Mouse (Mus musculus) kidney, adult 11 months (tissue): ENCODE measurements around the gene Asap3.

Experiments used
- DNase-seq: peaks from one replicate; pipeline ENCODE4 v3.0.0; 2022

Asap3 gene

DNA sequence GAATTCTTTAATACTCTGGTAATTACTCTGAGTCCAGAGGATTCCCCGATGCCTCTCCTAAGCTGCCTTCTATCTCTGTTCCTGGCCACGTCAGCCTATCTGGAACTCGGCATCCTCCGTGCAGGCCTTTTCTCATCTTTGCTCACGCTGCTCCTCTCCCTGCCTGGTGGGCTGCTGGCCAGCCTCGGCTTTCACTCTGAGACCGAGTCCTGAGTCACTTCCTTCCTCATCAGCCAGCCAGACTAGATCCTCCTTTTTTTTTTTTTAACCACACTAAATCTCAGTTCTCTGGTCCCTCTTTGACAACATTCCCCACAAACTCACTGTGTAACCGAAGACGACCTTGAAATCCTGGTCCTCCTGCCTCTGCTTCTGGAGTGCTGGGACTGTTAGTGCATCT, 20.8 kb upstream of the Asap3 start:
- peak; percentile 41 for DNase-seq

DNA sequence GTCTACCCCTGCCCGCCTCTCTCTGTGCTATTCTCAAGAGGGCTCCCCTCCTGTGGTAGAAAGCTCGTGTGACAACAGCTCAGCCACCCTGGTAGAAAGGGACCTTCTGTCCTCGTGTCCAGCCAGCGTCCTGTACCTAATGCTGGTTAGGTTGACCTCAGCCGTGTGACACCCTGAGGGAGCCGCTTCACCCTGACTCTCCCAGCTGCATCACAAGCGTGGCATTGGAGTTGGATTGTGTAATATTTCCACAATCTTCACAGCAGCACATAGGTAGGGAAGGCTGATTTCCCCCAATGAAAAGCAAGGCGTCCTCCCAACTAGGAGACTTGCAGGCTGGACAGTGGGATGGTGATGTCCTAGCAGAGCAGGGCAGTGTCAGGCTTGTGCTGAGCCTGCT, 19.9 kb upstream of the Asap3 start:
- no peak for DNase-seq

DNA sequence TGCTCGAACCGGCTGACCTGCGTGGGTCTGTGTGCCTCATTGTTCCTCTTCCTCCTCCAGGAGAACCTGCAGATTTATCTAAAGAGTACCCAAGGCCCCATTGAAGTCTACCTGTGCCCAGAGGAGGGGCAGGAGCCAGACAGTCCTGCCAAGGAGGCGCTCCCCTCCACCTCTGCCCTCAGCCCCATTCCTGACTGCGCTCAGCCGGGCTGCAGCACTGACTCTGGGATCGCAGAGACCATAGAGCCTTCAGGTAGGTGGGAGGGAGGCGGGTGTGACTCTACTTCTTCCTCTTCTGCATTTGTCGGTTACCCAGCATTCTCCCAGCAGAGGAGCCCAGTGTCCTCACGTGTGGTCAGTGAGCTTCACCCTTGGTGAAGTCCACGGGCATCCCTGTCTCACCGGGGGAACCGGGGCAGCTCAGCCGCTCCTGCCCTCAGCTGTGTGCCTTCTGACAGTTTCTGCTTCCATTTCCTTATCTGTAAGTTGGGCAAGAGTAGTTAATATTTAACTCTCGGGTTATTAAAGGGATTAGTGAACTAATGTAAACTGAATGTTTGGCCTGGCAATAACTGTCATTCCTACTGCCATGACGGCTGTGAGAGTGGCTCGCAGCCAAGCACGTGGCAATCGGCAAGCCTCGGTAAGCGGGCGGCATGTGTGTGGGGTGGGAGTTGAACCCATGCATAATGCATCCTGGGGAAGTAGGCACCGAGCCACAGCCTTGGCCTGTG, 19.3 kb upstream of the Asap3 start:
- DNase-seq = peak; percentile 65

DNA sequence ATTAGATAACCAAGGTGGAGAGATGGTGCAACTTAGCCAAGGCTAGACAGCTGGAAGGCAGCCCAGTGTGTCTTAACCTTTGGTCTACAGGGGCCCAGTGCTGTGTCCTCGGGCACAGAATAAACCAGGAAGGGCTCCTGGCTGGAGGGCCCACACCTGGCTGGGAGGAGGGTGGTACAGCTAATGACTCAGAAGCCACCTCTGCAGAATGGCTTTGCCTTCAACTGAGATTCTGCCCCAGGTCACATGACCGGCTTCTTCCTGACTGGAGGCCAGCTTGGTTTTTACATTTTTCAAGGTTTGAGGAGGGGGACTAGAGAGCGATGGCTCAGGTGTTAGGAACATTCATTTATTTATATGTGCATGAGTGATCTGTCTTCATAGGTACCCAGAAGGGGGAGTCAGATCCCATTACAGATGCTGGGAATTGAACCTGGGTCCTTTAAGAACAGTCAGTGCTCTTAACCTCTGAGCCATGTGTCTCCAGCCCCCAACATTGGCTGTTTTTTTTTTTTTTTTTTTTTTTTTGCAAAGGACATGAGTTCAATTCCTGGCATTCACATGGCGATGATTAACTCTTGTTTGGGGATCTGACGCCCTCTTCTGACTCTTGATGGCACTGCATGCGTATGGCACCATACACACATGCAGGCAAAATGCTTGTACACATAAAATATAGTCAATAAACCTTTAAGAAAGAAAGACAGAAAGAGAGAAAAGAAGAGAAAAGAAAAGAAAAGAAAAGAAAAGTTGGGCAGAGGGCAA, 17.0 kb upstream of the Asap3 start:
- DNase-seq = no peak

DNA sequence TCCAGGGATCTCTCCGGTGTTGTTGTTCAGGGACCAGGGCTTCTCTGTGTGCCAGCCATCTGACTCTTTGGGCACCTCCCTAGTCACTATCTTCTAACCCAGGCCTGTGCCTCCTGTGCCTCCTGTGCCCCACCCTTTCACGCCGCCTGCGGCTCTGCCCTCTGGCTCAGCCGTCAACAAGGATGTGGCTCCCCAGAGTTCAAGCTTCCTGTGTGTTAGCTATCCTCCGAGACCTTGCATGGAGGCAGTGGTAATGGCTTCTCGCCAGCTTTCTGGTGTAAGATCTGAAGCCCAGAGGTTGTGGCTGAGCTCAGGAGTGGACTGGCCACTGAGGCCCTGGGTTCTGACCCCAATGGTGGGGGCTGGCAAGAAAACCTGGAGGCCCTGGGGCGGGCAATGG, 16.3 kb upstream of the Asap3 start:
- DNase-seq = no peak

DNA sequence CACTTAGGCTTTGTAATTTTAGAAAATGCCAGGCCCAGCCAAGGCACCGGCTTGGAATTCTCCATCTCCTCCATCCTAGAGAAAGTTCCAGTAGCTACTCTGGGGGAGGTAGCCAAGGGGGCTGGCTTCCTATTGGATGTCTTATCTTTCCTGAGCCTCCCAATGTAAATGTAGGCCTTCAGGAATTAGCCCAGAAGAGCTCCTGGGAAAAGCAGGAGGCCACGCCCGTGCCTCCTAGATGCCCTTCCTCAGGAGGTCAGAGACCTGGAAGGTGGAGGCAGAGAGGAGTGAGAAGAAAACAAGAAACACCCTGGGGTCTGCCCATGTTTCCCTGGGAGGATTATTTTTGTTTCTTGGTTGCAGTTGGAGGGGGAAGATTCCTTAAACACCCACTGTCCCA, 12.6 kb upstream of the Asap3 start:
- no peak for DNase-seq

DNA sequence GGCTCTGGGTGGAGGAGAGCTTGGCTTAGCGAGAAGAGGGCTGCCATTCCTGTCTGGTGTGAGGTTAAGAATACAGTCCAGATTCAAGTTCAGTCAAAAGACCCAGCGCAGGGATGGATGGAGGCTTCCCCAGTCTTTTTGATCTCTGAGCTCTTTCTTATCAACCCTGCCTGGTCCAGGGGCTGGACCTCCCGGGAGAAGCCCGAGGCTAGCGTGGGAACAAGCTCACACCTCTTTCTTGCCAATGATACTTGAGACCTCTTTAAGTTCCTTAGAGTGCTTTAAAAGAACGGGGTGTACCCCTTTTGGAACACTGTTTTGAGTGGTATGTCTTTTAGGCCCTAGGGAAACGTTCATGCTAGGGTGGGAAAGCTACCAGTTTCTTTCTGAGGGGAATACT, 11.1 kb upstream of the Asap3 start:
- no peak for DNase-seq

DNA sequence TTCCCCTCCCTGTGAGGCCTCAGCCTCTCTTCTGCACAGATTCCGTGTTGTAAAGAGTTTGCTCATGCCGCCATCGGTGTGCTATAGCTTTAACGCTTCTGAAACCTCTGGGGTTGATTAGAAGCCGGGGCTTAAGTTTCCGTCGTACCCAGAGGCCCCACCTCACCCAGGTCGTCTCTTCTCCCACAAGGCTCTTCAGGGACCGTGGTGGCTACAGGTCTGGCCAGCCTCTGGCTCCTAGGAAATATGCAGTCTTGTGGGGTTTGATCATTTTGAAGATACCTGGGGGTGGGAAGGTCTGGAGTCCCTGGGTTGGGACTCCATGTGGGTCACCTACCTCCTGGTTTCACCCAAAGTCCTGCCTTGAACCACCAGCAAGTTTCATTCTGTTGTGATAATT, 10.5 kb upstream of the Asap3 start:
- no peak for DNase-seq

DNA sequence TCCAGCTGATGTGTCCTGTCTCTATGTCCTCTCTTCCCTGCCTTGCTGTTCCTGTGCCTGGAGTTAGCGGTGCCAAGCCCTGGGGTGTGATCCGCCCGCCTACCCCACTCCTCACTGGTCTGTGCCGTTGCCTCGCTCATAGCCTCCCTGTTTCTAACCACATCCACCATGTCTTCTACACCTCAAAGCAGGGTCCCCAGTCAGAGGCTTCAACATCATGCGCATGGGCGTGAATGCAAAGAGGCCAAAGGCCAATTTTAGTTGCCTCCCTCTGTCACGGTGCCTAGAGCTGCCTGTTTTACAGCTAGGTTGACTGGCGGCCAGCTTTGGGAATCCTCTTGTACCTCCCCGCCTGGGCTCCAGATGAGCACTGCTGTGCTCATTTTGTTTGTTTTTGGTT, 10.0 kb upstream of the Asap3 start:
- no peak for DNase-seq

DNA sequence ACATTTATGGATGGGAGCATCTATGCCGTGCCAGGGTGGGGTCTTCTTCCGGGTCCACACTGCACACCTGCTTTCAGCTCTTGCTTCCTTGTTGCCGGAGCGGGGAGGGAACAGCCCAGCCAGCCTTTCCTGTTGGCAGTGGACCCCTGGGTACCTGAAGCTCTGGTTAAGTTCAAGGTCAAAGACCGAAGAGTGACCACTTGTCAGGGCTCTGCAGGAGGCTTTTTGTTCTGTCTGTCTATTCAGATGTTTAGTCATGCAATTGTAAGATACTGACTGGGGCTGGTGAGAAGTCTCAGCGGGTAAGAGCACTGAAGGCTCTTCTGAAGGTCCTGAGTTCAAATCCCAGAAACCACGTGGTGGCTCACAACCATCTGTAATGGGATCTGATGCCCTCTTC, 7.3 kb upstream of the Asap3 start:
- no peak for DNase-seq

DNA sequence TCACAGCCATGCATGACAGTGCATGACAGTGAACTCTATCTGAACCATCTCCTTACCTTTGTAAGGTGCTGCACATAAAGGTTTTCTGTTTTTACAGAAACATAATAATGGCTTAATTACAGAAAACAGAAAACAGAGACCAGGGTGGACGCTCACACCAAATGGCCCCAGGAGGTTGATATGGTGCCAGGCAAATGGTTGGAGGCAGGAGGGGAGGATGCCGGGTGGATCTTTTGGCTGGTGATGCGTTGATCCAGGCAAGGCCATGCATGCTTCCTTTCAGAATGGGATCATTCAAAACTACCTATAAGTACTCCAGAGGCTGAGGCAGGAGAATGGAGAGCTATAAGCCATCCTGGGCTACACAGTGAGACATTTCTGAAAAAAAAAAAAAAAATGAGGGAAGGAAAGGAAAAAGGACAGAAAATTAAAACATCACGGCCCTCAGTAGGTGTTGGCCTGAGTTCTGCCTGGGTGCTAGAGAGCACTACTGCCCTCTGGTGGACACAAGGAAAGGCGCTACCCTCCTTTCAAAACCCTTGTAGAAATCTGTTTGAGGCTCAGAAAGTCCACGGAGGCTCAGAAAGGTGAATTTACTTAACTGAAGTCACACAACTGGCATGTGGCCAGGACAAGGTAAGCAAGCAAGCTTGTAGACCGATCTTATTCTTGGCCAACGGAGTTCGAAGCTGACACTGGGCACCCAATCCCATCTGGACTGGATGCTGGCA, 6.4 kb upstream of the Asap3 start:
- DNase-seq = no peak

DNA sequence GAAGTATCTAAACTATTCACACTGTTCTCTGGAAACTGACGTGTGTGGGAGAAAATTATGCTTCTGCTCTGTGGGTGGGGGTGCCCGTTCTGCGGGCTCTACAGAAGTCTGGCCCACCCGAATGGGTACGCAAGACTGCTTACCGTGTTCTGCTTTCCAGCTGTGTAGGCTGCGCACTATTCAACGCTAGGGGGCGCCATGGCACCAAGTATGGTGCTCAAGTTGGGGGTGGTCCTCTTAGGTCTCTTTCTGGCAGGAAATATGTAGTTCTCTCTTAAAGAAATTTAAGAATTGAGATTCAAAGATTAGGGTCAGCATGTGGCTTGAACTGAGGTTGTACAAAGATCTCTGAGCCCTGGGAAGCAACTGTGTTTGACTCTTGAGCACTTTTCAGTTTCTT, 3.7 kb upstream of the Asap3 start:
- no peak for DNase-seq

DNA sequence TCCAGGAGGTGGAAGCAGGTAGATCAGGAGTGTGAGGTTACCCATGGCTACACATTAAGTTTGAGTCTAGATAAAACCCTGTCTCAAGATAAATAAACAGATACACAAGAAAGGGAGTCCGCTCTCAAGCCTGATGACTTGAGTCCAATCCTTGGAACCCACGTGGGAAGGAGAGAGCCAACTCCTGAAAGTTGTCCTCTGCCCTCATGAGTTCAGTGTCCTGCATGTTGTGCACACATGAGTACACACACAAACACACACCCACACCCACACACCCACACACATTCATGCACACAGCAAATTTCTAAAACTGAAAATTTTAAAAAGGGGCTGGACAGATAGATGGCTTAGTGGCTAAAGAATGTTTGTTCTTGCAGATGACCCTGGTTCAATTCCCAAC, 1.4 kb upstream of the Asap3 start:
- DNase-seq = no peak

DNA sequence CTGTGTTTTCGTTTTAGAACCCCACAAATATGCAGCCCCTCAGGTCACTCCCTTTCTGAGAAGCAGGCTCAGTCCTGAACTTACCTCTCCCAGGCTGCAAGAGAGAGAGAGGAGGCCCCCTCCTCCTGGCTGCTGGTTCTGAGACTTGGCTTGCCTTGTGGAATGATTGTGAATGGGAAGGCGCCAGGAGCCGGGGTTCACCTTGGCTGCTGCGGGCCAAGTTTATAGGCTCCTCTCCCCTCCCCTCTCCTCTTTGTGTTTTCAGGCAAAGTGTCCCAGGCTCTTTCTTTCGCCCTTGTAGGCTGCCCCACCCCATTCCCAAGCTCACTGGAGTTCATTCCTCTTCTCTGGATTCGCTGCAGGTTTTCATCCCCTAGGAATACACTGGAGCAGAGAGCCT, 778 bp downstream of the Asap3 start:
- DNase-seq = no peak

DNA sequence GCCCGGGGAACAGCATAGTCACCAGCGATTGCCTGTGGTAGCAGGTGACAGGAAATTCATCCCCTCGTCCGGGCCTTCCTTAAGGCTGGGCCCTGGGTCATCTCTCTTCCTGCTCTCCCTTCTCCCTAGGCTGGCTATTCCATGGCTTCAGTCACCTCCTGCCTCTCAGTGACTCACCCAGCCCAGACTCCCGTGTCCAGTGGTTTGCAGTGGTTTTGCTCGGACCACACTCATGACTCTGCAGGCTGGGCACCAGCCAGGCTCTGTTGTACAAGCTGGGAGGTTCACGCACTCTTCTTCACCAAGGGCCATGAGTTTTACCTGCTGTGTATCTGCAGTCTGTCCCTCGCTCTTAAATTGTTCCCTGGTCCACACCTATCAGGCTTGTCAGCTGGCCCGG, 4.8 kb downstream of the Asap3 start:
- no peak for DNase-seq

DNA sequence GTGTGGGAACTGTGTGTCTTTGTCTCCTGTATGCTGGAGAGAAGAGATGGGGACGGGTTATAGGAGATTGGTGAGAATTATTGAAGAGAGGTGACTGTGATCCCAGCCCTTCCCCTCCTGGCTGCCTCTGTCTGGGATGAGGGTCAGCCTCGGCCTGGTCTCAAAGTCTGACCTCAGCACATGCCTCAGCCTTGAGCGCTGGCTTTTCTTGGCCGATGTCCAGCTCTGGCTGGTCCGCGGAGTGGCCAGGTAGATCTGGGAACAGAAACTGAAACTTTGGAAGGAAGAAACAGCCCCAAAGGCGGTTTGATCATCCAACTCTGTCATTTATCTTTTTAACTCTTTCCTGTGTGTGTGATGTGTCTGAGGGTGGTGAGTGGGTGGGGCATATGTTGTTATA, 7.5 kb downstream of the Asap3 start:
- DNase-seq = peak; percentile 82

DNA sequence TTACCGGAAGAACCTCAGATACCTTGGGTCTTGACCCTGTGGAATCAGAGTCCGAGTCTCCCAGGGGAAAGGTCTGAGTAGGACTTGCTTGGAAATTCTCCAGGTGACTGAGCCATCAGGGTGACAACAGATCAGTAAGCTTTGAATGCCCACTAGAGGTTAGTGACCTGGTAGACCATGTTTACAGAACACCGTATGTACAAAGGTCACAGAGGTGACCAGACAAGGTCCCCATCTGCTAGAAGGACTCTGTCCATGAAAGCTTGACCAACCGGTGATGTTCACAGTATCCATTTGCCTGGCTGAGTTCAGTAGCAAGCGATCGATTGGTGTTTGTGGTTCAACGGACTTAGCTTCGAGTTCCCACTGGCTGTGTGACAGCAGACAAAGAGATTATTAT, 8.7 kb downstream of the Asap3 start:
- no peak for DNase-seq

DNA sequence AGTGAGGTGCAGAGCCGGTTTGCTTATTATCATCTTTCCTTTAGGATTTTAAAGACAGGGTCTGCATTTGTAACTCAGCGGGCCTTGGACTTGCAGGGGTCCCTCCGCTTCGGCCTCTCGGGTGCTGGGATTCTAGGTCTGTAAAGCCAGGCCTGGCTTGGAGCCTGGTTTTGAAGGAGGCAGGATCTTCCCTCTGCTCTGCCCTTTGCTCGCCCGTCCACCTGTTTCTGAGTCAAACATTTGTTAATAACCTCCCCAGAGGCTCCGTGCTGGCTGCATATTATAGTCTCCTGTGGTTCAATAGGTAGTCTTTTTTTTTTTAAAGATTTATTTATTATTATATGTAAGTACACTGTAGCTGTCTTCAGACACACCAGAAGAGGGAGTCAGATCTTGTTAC, 9.4 kb downstream of the Asap3 start:
- peak; percentile 48 for DNase-seq

DNA sequence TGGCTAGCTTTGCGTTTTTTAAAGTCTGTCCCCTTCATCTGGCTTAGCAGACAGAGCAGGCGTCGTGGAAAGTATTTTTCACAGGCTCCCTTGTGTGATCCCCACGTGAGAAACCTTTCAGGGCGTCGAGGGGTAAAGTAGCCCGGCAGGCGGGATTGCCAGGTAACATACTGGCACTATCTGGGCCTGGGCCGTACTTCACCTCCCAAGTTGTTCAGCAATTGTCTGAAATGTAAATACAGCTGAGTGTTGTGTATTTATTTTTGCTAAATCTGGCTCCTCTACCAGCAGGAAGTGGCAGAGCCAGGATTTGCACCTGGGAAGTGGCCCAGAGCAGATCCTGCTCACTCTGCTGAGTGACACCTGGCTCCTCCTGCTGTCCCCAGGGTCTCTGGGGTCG, 10.9 kb downstream of the Asap3 start:
- DNase-seq = no peak

DNA sequence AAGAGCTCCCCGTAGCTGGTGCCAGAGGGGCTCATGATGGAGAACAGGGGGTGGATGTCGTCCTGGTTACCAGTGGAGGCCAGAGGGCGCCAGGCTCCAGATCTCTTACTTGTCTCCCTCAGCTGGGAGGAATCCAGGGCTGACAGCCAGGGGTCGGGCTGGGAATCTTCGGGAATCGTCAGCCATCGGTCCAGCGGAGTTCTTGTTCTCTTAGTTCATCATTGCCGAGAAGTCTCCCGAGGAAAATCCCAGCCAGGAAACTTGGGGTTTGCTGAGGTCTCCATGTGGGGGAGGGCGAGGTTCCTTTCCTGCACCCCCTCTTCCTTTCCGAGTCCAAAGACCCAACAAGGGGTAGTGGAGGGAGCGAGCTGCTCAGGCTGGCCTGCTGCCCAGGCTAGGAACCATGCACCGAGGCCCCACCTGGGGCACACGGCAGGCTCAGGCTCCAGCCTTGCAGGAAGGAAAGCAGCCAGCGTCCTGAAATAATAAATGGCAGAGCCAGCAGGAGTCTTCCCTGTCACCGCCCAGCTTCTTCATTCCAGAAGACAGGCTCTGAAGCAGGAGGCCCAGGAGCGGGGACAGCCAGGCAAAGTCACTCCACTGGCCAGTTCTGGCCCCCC, 12.5 kb downstream of the Asap3 start:
- DNase-seq = peak; percentile 51

DNA sequence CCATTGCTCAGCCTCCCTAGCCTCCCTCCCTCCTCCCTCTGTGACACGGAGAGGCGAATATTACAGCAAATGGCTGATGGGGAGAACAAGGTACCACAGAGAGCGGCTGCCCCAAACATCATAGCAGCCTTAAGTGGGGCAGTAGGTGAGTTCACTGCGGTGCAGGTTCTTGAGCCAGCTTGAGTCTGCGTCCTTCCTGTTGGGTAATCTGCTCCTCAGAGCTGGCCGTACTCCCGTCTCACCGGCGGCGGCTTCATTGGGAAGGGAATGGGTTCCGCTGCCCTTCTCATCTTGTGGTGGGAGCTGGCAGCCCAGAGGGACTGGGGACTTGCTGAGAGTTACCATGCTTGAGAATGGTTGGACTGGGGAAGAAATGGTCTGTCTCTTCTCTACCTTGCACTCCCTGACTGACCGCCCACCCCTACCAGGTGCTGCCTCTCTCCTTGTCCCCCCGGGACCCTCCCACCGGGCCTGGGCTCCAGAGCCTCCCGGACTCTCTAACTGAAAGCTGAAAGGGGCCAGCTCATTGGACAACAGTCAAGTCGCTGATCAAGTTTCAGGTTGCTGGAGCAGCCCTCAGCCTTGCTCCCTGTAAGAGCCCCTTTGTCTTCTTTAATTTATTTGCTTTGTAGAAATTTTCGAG, 14.1 kb downstream of the Asap3 start:
- DNase-seq = no peak

DNA sequence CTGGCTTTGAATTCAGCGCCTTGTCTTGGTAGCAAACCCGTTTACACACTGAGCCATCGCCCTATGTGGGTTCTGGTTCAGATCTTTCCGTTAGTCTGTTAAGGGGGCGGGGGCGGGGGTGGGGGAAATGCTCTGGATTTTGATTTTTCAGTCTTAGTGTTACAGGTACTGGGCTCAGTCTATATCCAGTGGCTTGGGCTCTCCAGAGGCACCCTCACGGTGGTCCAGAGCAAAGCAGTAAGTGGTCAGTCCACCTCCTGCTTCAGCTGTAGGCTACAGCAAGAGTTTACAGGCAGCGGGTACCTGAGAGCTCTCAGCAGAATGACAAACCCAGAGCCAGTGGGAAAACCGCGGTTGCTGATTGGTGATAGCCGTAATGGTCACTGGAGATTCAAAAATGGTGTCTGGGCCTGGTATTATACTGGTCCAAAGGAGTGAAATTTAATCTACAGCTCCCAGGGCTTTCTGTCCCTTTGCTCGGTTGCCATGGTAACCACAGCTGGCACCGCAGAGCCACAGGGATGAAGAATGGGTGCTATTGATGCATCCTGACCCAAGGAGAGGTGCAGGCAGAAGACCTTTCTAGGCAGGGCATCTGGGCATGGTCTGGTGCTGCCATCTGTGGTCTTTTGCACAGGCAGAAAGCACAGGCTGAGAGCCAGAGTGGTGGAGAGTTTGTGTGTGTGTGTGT, 17.5 kb downstream of the Asap3 start:
- DNase-seq = no peak

DNA sequence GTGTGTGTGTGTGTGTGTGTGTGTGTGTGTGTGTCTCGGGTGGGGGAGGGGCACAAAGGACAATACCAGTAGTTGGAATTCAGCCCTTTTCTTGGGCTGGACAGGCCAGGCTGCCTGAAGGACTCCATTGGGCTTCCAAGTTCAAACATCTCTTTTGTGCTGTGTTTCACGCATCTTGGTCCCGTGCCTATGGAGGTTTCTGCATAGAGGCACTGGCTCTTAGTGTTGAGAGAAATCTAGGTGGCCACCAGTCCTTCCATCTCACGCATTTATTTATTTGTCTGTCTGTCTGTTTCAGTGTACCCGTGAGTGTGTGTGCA, 18.0 kb downstream of the Asap3 start:
- DNase-seq = no peak
